Mouse (Mus musculus) liver, embryonic 14.5 days (tissue): ENCODE data around the gene Il6st.

Source experiments
- CTCF ChIP-seq: IDR thresholded peaks from 2 replicates; pipeline ENCODE4 v1.5.1; 2016; ENCODE audit warnings: antibody characterized with exemption, low read depth, control low read depth
- EP300 ChIP-seq: IDR thresholded peaks from 2 replicates; pipeline ENCODE4 v1.6.1; 2016; ENCODE audit warnings: antibody characterized with exemption, low read depth

GRCm38 (mm10) chr13:112469491-112469890, 5.6 kb downstream of the Il6st start:
- TF ChIP-seq CTCF (no peak), EP300 (no peak)
